Mouse (Mus musculus): Measurements from ENCODE around the gene Zfp988. TPM values are rescaled to one million over a fixed set of nuclear protein-coding genes. Genes with fewer than 3 reads are reported as not detected.
"Not testable (repeated sequence)": the region's sequence is repeated elsewhere in the genome, so short reads cannot be mapped to it uniquely, and the experiment has no call there.

Zfp988 gene
- polyA plus RNA-seq, 1 experiment from 2014 or later = 0.55 TPM

DNA sequence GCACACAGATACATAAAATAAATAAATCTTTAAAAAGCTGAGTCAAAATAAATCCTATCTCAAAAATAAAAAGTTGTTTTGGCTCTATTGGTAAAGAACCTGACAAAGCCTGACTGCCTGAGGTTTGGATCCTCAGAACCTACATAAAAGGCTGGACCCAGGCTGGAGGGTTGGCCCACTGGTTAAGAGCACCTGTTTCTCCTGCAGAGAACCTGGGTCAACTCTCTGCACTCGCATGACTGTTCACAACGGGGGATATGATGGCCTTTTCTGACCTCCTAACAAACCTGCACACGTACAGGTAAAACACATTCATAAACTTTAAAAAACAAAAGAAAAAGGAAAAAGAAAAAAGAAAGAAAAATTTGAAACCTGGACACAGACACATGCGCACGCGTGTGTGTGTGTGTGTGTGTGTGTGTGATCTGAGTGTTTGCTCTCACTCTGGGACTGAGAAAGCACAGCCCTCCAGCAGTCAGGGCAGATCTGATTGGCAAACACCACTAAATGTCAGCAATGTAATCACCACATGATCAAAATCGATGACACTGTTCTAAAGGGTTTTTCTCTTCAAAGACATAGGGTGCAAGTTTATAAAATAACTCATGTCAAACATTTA lies 34.2 kb downstream of the Zfp988 start:
- H3K4me2 ChIP-seq (ENCODE audit: low read length); H3K36me3 ChIP-seq (ENCODE audit: control insufficient read depth, insufficient read depth, low read length); ATAC-seq (replicated peaks; ENCODE audit: low FRiP score, low TSS enrichment, low read depth); H3K4me1 ChIP-seq (replicated peaks; ENCODE audit: control insufficient read depth, insufficient read depth, low read length); H3K27ac ChIP-seq (ENCODE audit: low read depth); H3K4me3 ChIP-seq (ENCODE audit: low read depth, low read length); H3K9ac ChIP-seq (ENCODE audit: low read length); DNase-seq (ENCODE audit: low spot score); H3K27me3 ChIP-seq (replicated peaks; ENCODE audit: control insufficient read depth, insufficient read depth, low read length): not testable (repeated sequence)
- 71% methylated on average over 7 of the region's 7 CpGs for WGBS
- H3K9me3 ChIP-seq (ENCODE audit: control insufficient read depth, low read length) = peaks cover 56% of the 10 kb centered on the region

GRCm38 (mm10) chr4:147340236-147340635 lies 34.8 kb downstream of the Zfp988 start:
- 64% methylated on average over 3 of the region's 3 CpGs for WGBS
- not testable (repeated sequence) for H3K27me3 ChIP-seq (replicated peaks; ENCODE audit: control insufficient read depth, insufficient read depth, low read length); H3K4me2 ChIP-seq (ENCODE audit: low read length); H3K27ac ChIP-seq (ENCODE audit: low read depth); DNase-seq (ENCODE audit: low spot score); H3K4me1 ChIP-seq (replicated peaks; ENCODE audit: control insufficient read depth, insufficient read depth, low read length); H3K9ac ChIP-seq (ENCODE audit: low read length); H3K4me3 ChIP-seq (ENCODE audit: low read depth, low read length); ATAC-seq (replicated peaks; ENCODE audit: low FRiP score, low TSS enrichment, low read depth); H3K36me3 ChIP-seq (ENCODE audit: control insufficient read depth, insufficient read depth, low read length)
- peaks cover 52% of the 10 kb centered on the region for H3K9me3 ChIP-seq (ENCODE audit: control insufficient read depth, low read length)

- H3K4me1 ChIP-seq (replicated peaks; ENCODE audit: control insufficient read depth, insufficient read depth, low read length); H3K36me3 ChIP-seq (ENCODE audit: control insufficient read depth, insufficient read depth, low read length); H3K27ac ChIP-seq (ENCODE audit: low read depth); H3K9ac ChIP-seq (ENCODE audit: low read length); DNase-seq (ENCODE audit: low spot score); H3K27me3 ChIP-seq (replicated peaks; ENCODE audit: control insufficient read depth, insufficient read depth, low read length); H3K4me3 ChIP-seq (ENCODE audit: low read depth, low read length); H3K4me2 ChIP-seq (ENCODE audit: low read length); ATAC-seq (replicated peaks; ENCODE audit: low FRiP score, low TSS enrichment, low read depth): not testable (repeated sequence)
- 89% methylated on average over 3 of the region's 3 CpGs for WGBS
- H3K9me3 ChIP-seq (ENCODE audit: control insufficient read depth, low read length) = peaks cover 46% of the 10 kb centered on the region
Observed at GRCm38 (mm10) chr4:147340876-147341275, 35.4 kb downstream of the Zfp988 start.

DNA sequence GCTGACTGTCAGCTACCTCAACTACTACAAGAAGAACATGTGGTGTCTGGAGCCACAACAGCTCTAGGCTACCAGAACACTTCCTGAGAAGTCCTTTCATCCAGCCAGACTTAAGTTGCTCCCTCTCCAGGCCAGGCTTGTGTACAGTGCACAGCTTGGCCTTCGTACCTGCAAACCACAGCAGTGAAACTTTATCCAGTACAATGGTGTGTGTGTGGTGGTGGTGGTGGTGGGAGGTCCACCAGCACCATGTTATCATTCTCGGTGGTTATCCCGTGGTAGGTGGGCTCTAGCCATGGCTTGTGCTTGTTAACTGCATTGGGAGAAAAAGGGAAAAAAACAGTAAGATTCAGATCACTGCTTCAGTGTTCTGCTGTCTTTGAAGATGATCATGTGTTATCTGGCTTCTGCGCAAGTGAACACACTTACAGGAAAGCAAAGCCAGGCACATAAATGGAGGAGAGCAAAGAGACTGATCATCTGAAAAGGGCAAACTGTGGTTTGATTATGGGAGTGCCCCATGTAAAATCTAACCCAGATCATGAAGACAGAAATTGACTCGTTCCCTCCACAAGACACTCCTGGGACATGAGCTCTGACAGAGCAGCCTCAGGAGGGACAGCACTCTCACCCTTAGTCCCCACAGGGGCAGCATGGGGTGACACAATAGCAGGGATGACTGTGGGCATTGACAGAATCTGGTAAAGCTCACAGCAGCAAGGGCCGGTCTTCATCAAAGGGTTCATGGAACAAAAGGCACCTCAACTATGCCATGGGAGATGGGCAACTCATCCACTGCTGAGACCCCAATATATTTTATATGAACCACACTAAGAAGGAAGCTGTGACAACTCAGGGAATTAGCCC lies 37.8 kb downstream of the Zfp988 start:
- H3K4me3 ChIP-seq (ENCODE audit: low read depth, low read length); H3K27ac ChIP-seq (ENCODE audit: low read depth); H3K36me3 ChIP-seq (ENCODE audit: control insufficient read depth, insufficient read depth, low read length); DNase-seq (ENCODE audit: low spot score); H3K9ac ChIP-seq (ENCODE audit: low read length); H3K27me3 ChIP-seq (replicated peaks; ENCODE audit: control insufficient read depth, insufficient read depth, low read length); H3K4me2 ChIP-seq (ENCODE audit: low read length); H3K4me1 ChIP-seq (replicated peaks; ENCODE audit: control insufficient read depth, insufficient read depth, low read length): not testable (repeated sequence)
- H3K9me3 ChIP-seq (ENCODE audit: control insufficient read depth, low read length) = peaks cover 33% of the 10 kb centered on the region
- peak; percentile 84 for ATAC-seq (replicated peaks; ENCODE audit: low FRiP score, low TSS enrichment, low read depth)
- WGBS = 79% methylated on average over 6 of the region's 6 CpGs

GRCm38 (mm10) chr4:147345061-147345554 lies 39.6 kb downstream of the Zfp988 start:
- H3K27ac ChIP-seq (ENCODE audit: low read depth); H3K4me2 ChIP-seq (ENCODE audit: low read length); DNase-seq (ENCODE audit: low spot score); ATAC-seq (replicated peaks; ENCODE audit: low FRiP score, low TSS enrichment, low read depth); H3K4me3 ChIP-seq (ENCODE audit: low read depth, low read length); H3K36me3 ChIP-seq (ENCODE audit: control insufficient read depth, insufficient read depth, low read length); H3K9ac ChIP-seq (ENCODE audit: low read length); H3K4me1 ChIP-seq (replicated peaks; ENCODE audit: control insufficient read depth, insufficient read depth, low read length); H3K27me3 ChIP-seq (replicated peaks; ENCODE audit: control insufficient read depth, insufficient read depth, low read length): not testable (repeated sequence)
- H3K9me3 ChIP-seq (ENCODE audit: control insufficient read depth, low read length) = peaks cover 30% of the 10 kb centered on the region
- WGBS = 84% methylated on average over 2 of the region's 2 CpGs

DNA sequence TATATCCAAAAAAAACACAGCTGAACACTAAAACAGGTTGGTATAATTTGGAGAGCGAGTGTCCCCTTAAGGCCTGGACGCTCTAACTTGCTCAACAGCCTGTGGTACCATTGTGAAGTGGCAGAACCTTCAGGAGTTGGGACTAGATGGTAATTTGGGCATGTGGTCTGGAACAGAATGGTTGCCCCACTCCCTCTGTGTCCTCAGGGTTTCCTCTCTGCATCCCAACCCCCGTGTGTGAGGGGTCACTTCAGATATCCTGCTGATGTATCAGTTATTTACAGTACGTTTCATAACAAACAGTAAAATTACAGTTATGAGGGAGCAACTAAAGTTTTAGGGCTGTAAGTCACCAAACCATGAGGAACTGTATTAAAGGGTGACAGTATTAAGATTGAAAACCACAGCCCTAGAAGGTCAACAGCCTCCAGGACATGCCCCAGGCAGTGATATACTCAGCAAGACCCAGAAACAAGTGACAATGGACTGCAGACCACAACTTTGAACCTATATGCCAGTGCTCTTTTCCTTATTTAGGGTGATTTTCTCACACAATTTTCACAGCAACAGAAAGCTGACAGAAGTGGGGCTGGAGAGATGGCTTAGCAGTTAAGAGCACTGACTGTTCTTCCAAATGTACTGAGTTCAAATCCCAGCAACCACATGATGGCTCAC lies 41.0 kb downstream of the Zfp988 start:
- not testable (repeated sequence) for H3K36me3 ChIP-seq (ENCODE audit: control insufficient read depth, insufficient read depth, low read length); ATAC-seq (replicated peaks; ENCODE audit: low FRiP score, low TSS enrichment, low read depth); H3K4me3 ChIP-seq (ENCODE audit: low read depth, low read length); DNase-seq (ENCODE audit: low spot score); H3K9ac ChIP-seq (ENCODE audit: low read length); H3K27ac ChIP-seq (ENCODE audit: low read depth); H3K4me2 ChIP-seq (ENCODE audit: low read length); H3K4me1 ChIP-seq (replicated peaks; ENCODE audit: control insufficient read depth, insufficient read depth, low read length); H3K27me3 ChIP-seq (replicated peaks; ENCODE audit: control insufficient read depth, insufficient read depth, low read length)
- peaks cover 32% of the 10 kb centered on the region for H3K9me3 ChIP-seq (ENCODE audit: control insufficient read depth, low read length)
- 68% methylated on average over 4 of the region's 4 CpGs for WGBS

GRCm38 (mm10) chr4:147347300-147347699 lies 41.8 kb downstream of the Zfp988 start:
- H3K27me3 ChIP-seq (replicated peaks; ENCODE audit: control insufficient read depth, insufficient read depth, low read length); H3K9ac ChIP-seq (ENCODE audit: low read length); H3K4me1 ChIP-seq (replicated peaks; ENCODE audit: control insufficient read depth, insufficient read depth, low read length); H3K27ac ChIP-seq (ENCODE audit: low read depth); H3K4me2 ChIP-seq (ENCODE audit: low read length); H3K36me3 ChIP-seq (ENCODE audit: control insufficient read depth, insufficient read depth, low read length); H3K4me3 ChIP-seq (ENCODE audit: low read depth, low read length); DNase-seq (ENCODE audit: low spot score); ATAC-seq (replicated peaks; ENCODE audit: low FRiP score, low TSS enrichment, low read depth): not testable (repeated sequence)
- peaks cover 32% of the 10 kb centered on the region for H3K9me3 ChIP-seq (ENCODE audit: control insufficient read depth, low read length)
- 63% methylated on average over 4 of the region's 4 CpGs for WGBS

GRCm38 (mm10) chr4:147347880-147348279 lies 42.4 kb downstream of the Zfp988 start:
- not testable (repeated sequence) for ATAC-seq (replicated peaks; ENCODE audit: low FRiP score, low TSS enrichment, low read depth); H3K36me3 ChIP-seq (ENCODE audit: control insufficient read depth, insufficient read depth, low read length); DNase-seq (ENCODE audit: low spot score); H3K9ac ChIP-seq (ENCODE audit: low read length); H3K27me3 ChIP-seq (replicated peaks; ENCODE audit: control insufficient read depth, insufficient read depth, low read length); H3K27ac ChIP-seq (ENCODE audit: low read depth); H3K4me1 ChIP-seq (replicated peaks; ENCODE audit: control insufficient read depth, insufficient read depth, low read length); H3K4me3 ChIP-seq (ENCODE audit: low read depth, low read length); H3K4me2 ChIP-seq (ENCODE audit: low read length)
- peaks cover 31% of the 10 kb centered on the region for H3K9me3 ChIP-seq (ENCODE audit: control insufficient read depth, low read length)
- WGBS = 71% methylated on average over 1 of the region's 3 CpGs
